Mouse (Mus musculus) cerebellum, postnatal 36 days (tissue): ENCODE results near the gene Kcne1.

Experiments used
- DNase-seq, 2 experiments: peaks; one replicate each; pipeline ENCODE4 v3.0.0; 2021 to 2022; ENCODE audit warnings: mixed read lengths in 2 of 2

Kcne1 gene

GRCm38 (mm10) chr16:92302506-92302905, 56.8 kb downstream of the Kcne1 start:
- DNase-seq, result no peak

- no peak for DNase-seq
Measured at GRCm38 (mm10) chr16:92301989-92302388, 57.3 kb downstream of the Kcne1 start.

- DNase-seq, result no peak
Measured at GRCm38 (mm10) chr16:92301412-92301806, 57.9 kb downstream of the Kcne1 start.

- DNase-seq, result peak; percentile 93 to 97
Measured at GRCm38 (mm10) chr16:92300649-92301411, 58.4 kb downstream of the Kcne1 start, which contains the start of gene Smim11. TSS of gene Smim11 (plus strand) at chr16:92301286.
